Mouse (Mus musculus) spleen, postnatal 4 days (tissue): ENCODE results near the gene Ap5m1.

Experiments
- DNase-seq, 2 experiments: peaks; one replicate each; pipeline ENCODE4 v3.0.0; 2022; ENCODE audit warnings: low spot score in 2 of 2

Ap5m1 gene

DNA sequence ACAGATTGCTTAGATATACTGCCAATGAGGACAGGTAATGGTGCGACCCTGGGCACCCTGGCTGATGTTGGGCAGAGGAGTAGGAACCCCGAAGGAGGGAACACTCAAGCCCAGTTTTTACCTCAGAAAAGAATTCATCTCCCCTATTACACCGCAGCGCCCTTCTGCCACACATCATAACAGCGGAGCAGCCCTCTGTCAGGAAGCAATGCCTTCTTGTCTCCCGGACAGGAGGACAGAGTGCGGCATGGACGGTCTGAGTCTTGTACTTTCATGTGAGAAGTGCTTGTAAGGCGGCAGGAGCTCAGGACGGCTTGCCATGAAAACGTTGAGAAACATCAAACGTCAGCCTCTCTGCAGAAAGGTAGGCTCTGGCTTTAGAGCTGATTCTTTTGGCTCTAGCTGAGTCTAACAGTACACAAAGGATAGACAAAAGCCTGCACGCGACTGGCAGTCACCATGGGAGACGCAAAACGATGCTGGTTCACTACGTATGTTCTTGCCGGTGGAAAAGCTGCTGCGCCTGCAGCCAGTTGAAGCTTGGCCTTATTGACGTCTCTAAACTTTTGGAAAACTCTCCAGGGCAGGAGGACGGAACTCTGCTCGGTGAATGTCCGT, 61.4 kb downstream of the Ap5m1 start:
- no peak for DNase-seq

DNA sequence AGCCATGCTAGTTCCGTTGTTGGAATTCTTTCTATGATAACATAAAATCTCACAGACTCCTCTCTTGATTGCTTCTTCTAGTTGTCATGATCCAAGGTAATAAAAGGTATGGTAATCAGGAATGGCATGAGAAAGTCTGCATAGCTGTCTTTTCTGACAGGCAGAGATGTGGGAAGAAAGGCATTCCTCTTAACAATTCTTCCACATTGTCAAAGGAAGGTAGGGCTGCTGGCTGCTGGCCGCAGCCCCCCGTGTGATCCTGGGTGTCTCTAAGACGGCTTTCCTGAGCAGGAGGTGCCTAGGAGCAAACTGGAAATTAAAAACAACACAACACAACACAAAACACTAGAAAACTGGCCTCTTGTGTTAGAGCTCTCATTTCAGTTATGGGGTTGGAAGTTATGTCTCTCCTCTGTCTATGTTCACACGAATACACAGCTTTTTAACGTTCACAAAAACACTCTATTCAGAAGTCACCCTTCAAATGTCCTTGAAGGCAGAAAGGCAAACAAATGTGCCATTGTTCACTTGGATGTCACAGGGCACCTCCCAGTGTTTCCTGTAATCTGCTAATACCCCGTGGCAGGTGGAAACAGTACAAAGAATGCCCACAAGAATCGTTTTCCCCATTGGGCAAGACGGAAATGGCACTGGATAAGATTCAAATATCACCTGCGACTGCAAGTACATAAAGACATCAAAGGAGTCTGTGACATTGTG, 62.8 kb downstream of the Ap5m1 start:
- no peak for DNase-seq

DNA sequence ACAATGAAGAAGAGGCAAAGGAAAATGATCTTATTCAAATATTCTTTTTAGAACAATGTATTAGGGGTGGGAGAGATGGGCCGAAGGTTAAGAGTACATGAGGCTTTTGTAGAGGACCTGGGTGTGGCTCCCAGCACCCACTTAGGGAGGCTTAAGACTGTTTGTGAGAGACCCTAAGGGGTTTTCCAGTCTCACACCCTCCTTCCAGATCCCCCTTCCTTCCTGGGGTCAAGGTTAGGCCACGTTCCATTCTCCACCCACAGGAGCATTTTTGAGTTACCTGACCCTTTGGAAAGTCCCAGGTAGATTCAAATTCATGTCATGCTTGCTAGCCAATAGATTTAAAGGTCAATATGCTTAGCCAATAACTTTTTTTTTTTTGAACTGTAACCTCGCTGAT, 66.5 kb downstream of the Ap5m1 start:
- DNase-seq = no peak

DNA sequence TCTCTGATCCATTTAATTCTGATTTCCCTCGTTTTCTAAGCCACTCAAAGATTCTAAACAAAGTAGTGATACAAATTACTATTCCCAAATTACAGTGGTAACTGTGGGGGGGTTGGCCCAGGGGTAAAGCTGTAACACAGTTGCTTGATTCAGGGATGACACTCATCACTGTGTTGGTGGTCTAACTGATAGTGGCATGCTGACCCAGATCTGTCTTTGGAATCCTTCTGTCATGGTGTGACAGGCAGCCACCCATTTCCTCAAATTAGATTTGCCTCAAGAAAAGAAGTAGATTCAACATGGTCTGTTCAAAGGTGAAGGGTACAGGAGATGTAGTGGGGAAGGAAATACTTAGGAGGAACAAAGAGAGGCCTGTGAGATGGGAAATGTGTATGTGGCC, 72.3 kb downstream of the Ap5m1 start:
- no peak for DNase-seq

DNA sequence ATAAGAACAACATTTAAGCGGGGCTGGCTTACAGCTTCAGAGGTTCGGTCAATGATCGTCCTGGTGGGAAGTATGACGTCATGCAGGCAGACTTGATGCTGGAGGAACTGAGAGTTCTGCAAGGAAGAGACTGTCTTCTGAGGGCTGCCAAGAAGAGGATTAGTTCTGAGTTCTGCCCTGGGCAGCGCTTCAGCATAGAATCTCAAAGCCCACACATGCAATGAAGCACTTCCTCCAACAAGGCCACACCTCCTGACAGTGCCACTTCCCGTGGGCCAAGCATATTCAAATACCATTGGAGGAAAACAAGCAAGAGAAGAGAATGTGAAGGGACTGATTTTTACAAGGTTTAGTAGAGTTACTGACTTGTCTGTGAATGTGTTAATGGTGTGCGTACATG, 74.9 kb downstream of the Ap5m1 start:
- DNase-seq = no peak
